Mouse (Mus musculus): ENCODE measurements around the gene Scarf1. TPM values are rescaled to one million over a fixed set of nuclear protein-coding genes. Genes with fewer than 3 reads are reported as not detected.

Gene Scarf1
- total RNA-seq, 2 experiments from 2014 or later, result 3.0 to 3.3 TPM

GRCm38 (mm10) chr11:75557142-75557541 lies 43.8 kb downstream of the Scarf1 start:
- intact Hi-C loops (cut with DNase I), result no loop called here
- no peak for DNase-seq (ENCODE audit: low spot score in 2 of 2)

- DNase-seq (ENCODE audit: low spot score in 2 of 2), result no peak
- intact Hi-C loops (cut with DNase I), result no loop called here
Observed at GRCm38 (mm10) chr11:75558101-75558500, 44.8 kb downstream of the Scarf1 start.

GRCm38 (mm10) chr11:75559870-75560504 lies 46.6 kb downstream of the Scarf1 start:
- DNase-seq (ENCODE audit: low spot score in 2 of 2), result no peak

GRCm38 (mm10) chr11:75560530-75561409 lies 47.4 kb downstream of the Scarf1 start:
- intact Hi-C loops (cut with DNase I), result no loop called here
- DNase-seq (ENCODE audit: low spot score in 2 of 2), result no peak

More at GRCm38 (mm10) chr11:75559870-75560504, 46.6 kb downstream of the Scarf1 start:
- intact Hi-C loops (cut with DNase I), result no loop called here

GRCm38 (mm10) chr11:75561410-75561791 lies 48.1 kb downstream of the Scarf1 start:
- intact Hi-C loops (cut with DNase I), result no loop called here
- no peak for DNase-seq (ENCODE audit: low spot score in 2 of 2)

GRCm38 (mm10) chr11:75562840-75563239 lies 49.5 kb downstream of the Scarf1 start:
- DNase-seq (ENCODE audit: low spot score in 2 of 2), result no peak
- intact Hi-C loops (cut with DNase I), result no loop called here

- intact Hi-C loops (cut with DNase I), result no loop called here
Observed at GRCm38 (mm10) chr11:75563851-75564548, 50.7 kb downstream of the Scarf1 start.

GRCm38 (mm10) chr11:75565849-75566248 lies 52.5 kb downstream of the Scarf1 start:
- intact Hi-C loops (cut with DNase I), result no loop called here
- DNase-seq (ENCODE audit: low spot score in 2 of 2), result no peak

More at GRCm38 (mm10) chr11:75563851-75564548, 50.7 kb downstream of the Scarf1 start:
- DNase-seq (ENCODE audit: low spot score in 2 of 2), result no peak

- intact Hi-C loops (cut with DNase I), result no loop called here
Observed at GRCm38 (mm10) chr11:75566276-75567196, 53.2 kb downstream of the Scarf1 start.

GRCm38 (mm10) chr11:75567346-75568114 lies 54.2 kb downstream of the Scarf1 start:
- intact Hi-C loops (cut with DNase I), result no loop called here
- no peak for DNase-seq (ENCODE audit: low spot score in 2 of 2)

More at GRCm38 (mm10) chr11:75566276-75567196, 53.2 kb downstream of the Scarf1 start:
- DNase-seq (ENCODE audit: low spot score in 2 of 2), result no peak

GRCm38 (mm10) chr11:75568115-75568511 lies 54.8 kb downstream of the Scarf1 start:
- intact Hi-C loops (cut with DNase I), result no loop called here
- no peak for DNase-seq (ENCODE audit: low spot score in 2 of 2)

GRCm38 (mm10) chr11:75568962-75569361 lies 55.6 kb downstream of the Scarf1 start:
- intact Hi-C loops (cut with DNase I), result no loop called here
- no peak for DNase-seq (ENCODE audit: low spot score in 2 of 2)

- intact Hi-C loops (cut with DNase I), result no loop called here
Observed at GRCm38 (mm10) chr11:75570375-75571125, 57.2 kb downstream of the Scarf1 start.

GRCm38 (mm10) chr11:75571126-75571990 lies 58.0 kb downstream of the Scarf1 start:
- intact Hi-C loops (cut with DNase I), result no loop called here

More at GRCm38 (mm10) chr11:75570375-75571125, 57.2 kb downstream of the Scarf1 start:
- no peak for DNase-seq (ENCODE audit: low spot score in 2 of 2)

GRCm38 (mm10) chr11:75572301-75572791 lies 59.0 kb downstream of the Scarf1 start:
- intact Hi-C loops (cut with DNase I), result no loop called here
- peak in 1 of 2 experiments; percentile 42 for DNase-seq (ENCODE audit: low spot score in 2 of 2)

More at GRCm38 (mm10) chr11:75571126-75571990, 58.0 kb downstream of the Scarf1 start:
- DNase-seq (ENCODE audit: low spot score in 2 of 2), result no peak

Measured in left cerebral cortex, postnatal 14 days (tissue).